Mouse (Mus musculus) monocyte, adult 5-6 weeks (primary cell): ENCODE data around the gene Vmn1r172. TPM values are rescaled to one million over a fixed set of nuclear protein-coding genes. Genes with fewer than 3 reads are reported as not detected.
"Not testable (repeated sequence)": the region's sequence is repeated elsewhere in the genome, so short reads cannot be mapped to it uniquely, and the experiment has no call there.

ENCODE experiments used
- ATAC-seq: fragments of 153-309, 156-312 bp; replicated peaks from 2 replicates; pipeline ENCODE4 v1.8.0; 2017; ENCODE audit warnings: mild to moderate bottlenecking; ENCODE audit not compliant: low TSS enrichment, insufficient number of reproducible peaks, severe bottlenecking, poor library complexity, low FRiP score
- total RNA-seq: library from RNA; stranded (forward); fragments of 200-1000, 200-491, 200-594 nt; gene quantifications from 3 replicates; pipeline ENCODE4 v1.2.3, GENCODE M21; 2017

The Vmn1r172 gene
- not detected in 3 replicates for total RNA-seq

GRCm38 (mm10) chr7:23658016-23658415 is at the start of gene Vmn1r172:
Vmn1r172 (plus strand) TSS chr7:23658316.
- ATAC-seq = no peak

DNA sequence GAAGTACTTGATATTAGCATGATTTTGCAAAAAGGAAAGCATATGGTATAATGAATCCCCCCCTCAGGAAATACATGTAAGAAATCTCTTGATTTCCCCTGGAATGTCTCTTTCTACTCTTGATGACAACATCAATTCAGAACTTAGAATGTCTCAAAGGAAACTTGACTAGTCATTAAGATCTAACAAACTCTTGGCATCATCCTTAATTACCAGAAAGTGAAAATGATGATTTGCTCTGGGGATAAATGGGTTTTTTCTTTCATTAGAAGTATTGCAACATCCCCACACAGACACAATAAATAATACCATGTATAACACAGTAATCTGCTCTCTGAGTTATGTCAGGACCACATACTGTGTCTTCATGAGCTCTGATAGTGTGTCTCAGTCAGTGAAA is 27.7 kb upstream of the Vmn1r172 start, which contains the start of gene Vmn1r171:
TSS of gene Vmn1r171 (plus strand) at position 301 of the 400 bp plus-strand sequence.
- no peak for ATAC-seq

DNA sequence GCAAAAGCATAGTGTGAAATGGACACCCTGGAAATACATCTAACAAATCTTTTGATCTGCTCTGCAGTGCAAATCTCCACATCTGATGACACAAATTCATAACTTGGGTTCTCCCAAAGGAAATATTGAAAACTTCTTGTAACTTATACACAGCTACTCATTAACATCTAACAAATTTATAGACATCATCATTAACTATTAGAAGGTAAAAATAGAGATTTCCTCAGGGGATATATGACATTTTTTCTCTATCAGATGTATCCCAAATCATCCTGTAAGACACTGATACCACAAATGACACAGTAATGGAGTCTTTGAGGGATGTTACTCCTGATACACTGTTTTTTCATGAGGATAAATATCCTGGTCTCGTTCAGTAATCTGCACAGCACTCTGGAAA is 42.3 kb downstream of the Vmn1r172 start, which contains the start of gene Vmn1r173:
TSS of gene Vmn1r173 (plus strand) at position 301 of the 400 bp plus-strand sequence.
- ATAC-seq = not testable (repeated sequence)

Other genes starting within 250 kb of the Vmn1r172 start
- 0.32 TPM in 1 of 3 replicates, not detected in the others for gene Vmn1r167, start 151.1 kb upstream of the Vmn1r172 start, total RNA-seq
- gene Vmn1r168, start 118.6 kb upstream of the Vmn1r172 start, total RNA-seq = not detected in 3 replicates
- not detected in 3 replicates for gene Vmn1r169, start 82.8 kb upstream of the Vmn1r172 start, total RNA-seq
- gene Vmn1r170, start 52.1 kb upstream of the Vmn1r172 start, total RNA-seq = not detected in 3 replicates
- 0.39 TPM in 1 of 3 replicates, not detected in the others for gene Vmn1r171, start 27.6 kb upstream of the Vmn1r172 start, total RNA-seq
- not detected in 3 replicates for gene Vmn1r173, start 42.4 kb downstream of the Vmn1r172 start, total RNA-seq
- not detected in 3 replicates for gene Vmn1r174, start 94.0 kb downstream of the Vmn1r172 start, total RNA-seq
- gene Vmn1r175, start 152.3 kb downstream of the Vmn1r172 start, total RNA-seq = not detected in 3 replicates
- gene Vmn1r176, start 179.1 kb downstream of the Vmn1r172 start, total RNA-seq = not detected in 3 replicates
- not detected in 3 replicates for gene Vmn1r177, start 208.1 kb downstream of the Vmn1r172 start, total RNA-seq
- gene Vmn1r178, start 233.7 kb downstream of the Vmn1r172 start, total RNA-seq = not detected in 3 replicates